8 mouse cellular contexts compared by ENCODE assay signal in the genomic region with DNA sequence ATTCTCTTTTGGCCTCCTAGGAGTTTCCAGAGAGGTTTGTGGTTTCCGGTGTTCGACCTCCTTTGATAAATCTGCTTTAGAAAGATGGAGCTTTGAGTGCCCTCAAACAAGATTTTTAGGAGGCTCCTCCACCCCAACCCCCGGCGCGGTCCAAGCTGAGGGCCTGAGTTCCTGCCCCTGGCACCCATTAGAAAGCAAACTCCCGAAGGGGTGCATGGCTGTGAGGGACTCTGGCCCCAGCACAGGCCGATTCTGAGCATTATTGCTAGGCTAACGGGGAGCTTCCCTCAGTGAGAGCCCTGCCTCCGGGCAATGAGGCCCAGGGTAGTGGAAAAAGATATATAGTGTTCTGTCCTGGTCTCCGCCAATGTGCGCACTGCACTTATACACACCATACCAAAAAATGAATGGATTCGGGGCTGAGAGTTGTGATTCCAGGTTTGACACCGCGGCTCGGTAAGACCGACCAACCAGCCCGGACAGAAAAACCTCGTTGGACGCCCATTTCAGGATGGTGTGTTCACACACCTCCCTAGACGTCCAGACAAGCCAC. TPM values are rescaled to one million over a fixed set of nuclear protein-coding genes. Genes with fewer than 3 reads are reported as not detected.
DNase-seq lines count a peak whose midpoint lies in the region; ATAC-seq and TF ChIP-seq lines count a peak whose summit lies in the region.

No protein-coding gene starts in this region.

- TF ChIP-seq CTCF in heart, postnatal 0 days (IDR thresholded peaks at IDR 0.05; ENCODE audit: low read depth) = no peak
- TF ChIP-seq CTCF in left cerebral cortex, adult 2 months (IDR thresholded peaks at IDR 0.05) = no peak

- H3K27me3 ChIP-seq in kidney, embryonic 16.5 days (ENCODE audit: insufficient read depth, low read length) = no peaks in the 10 kb centered on the region
- no peaks in the 10 kb centered on the region for H3K27me3 ChIP-seq in embryonic facial prominence, embryonic 10.5 days (replicated peaks; ENCODE audit: low read depth, poor library complexity, severe bottlenecking)
- H3K27me3 ChIP-seq in heart, postnatal 0 days (ENCODE audit: control insufficient read depth, insufficient read depth, low read length) = no peaks in the 10 kb centered on the region
- 0 out of 2 replicates have a peak, but pooled peaks cover 3% of the 10 kb centered on the region for H3K27me3 ChIP-seq in midbrain, embryonic 12.5 days

- peak overlapping the region; percentile 77 for H3K27ac ChIP-seq in kidney, embryonic 16.5 days (ENCODE audit: low read length)
- peak overlapping the region; percentile 92 for H3K27ac ChIP-seq in embryonic facial prominence, embryonic 10.5 days (replicated peaks)
- H3K27ac ChIP-seq in heart, postnatal 0 days (ENCODE audit: low read depth) = peak overlapping the region; percentile 85
- H3K27ac ChIP-seq in midbrain, embryonic 12.5 days (replicated peaks) = peak overlapping the region; percentile 81; the same call in 1 of the 2 replicates
- H3K27ac ChIP-seq in left cerebral cortex, adult 2 months = no peak overlapping the region; the same call in 1 of the 2 replicates

- TF ChIP-seq EP300 in heart, postnatal 0 days (IDR thresholded peaks at IDR 0.05; ENCODE audit: low read depth) = no peak

- peak overlapping the region; percentile 91 for H3K9ac ChIP-seq in kidney, embryonic 16.5 days (replicated peaks; ENCODE audit: low read length)
- peak overlapping the region; percentile 76 for H3K9ac ChIP-seq in heart, postnatal 0 days (replicated peaks; ENCODE audit: low read depth, low read length)
- H3K9ac ChIP-seq in midbrain, embryonic 12.5 days (replicated peaks) = peak overlapping the region; percentile 88

- peak overlapping the region; percentile 63 for H3K4me3 ChIP-seq in kidney, embryonic 16.5 days (ENCODE audit: low read length)
- peak overlapping the region; percentile 70 for H3K4me3 ChIP-seq in embryonic facial prominence, embryonic 10.5 days
- peak overlapping the region; percentile 59 for H3K4me3 ChIP-seq in heart, postnatal 0 days (ENCODE audit: low read depth, low read length)
- H3K4me3 ChIP-seq in midbrain, embryonic 12.5 days = peak overlapping the region; percentile 58
- H3K4me3 ChIP-seq in left cerebral cortex, adult 2 months = no peak overlapping the region

- intact Hi-C loops in left cerebral cortex, adult 2 months (cut with DNase I) = loop anchor here (2.0 kb wide), 1 partner anchor 31 kb away; no protein-coding TSS in a partner anchor

- peaks cover 7% of the 10 kb centered on the region; the same call in 1 of the 2 replicates for H3K36me3 ChIP-seq in kidney, embryonic 16.5 days (ENCODE audit: insufficient read depth, low read length)
- H3K36me3 ChIP-seq in embryonic facial prominence, embryonic 10.5 days (replicated peaks) = peaks cover 27% of the 10 kb centered on the region
- H3K36me3 ChIP-seq in heart, postnatal 0 days (replicated peaks; ENCODE audit: control insufficient read depth, insufficient read depth, low read length) = 0 out of 2 replicates have a peak, but pooled peaks cover 3% of the 10 kb centered on the region
- peaks cover 13% of the 10 kb centered on the region for H3K36me3 ChIP-seq in midbrain, embryonic 12.5 days

- H3K9me3 ChIP-seq in kidney, embryonic 16.5 days (ENCODE audit: low read length) = no peaks in the 10 kb centered on the region
- H3K9me3 ChIP-seq in embryonic facial prominence, embryonic 10.5 days = no peaks in the 10 kb centered on the region
- H3K9me3 ChIP-seq in heart, postnatal 0 days (replicated peaks; ENCODE audit: control insufficient read depth, low read length) = no peaks in the 10 kb centered on the region
- H3K9me3 ChIP-seq in midbrain, embryonic 12.5 days = no peaks in the 10 kb centered on the region

- DNase-seq in kidney, adult 8-10 months = no peak
- DNase-seq in embryonic facial prominence, embryonic 10.5 days (ENCODE audit: low spot score) = no peak
- DNase-seq in heart, postnatal 0 days (ENCODE audit: low spot score) = no peak
- DNase-seq in left cerebral cortex, adult 2 months (ENCODE audit: extremely low spot score in 1 of 2, low spot score in 2 of 2) = no peak
- DNase-seq in right cerebral cortex, postnatal 36 days (ENCODE audit: low spot score in 2 of 2) = no peak
- DNase-seq in left cerebral cortex, adult 18-20 months (ENCODE audit: low spot score in 2 of 2) = no peak

- 0 out of 2 replicates have a peak, but pooled peaks have one; percentile 27 for ATAC-seq in kidney, embryonic 16.5 days (ENCODE audit: low FRiP score, low TSS enrichment)
- no peak for ATAC-seq in heart, postnatal 0 days (ENCODE audit: insufficient read depth, low read depth)
- 0 out of 2 replicates have a peak, but pooled peaks have one; percentile 11 for ATAC-seq in midbrain, embryonic 12.5 days (ENCODE audit: low FRiP score, low read depth)

- peak overlapping the region; percentile 99 for H3K4me2 ChIP-seq in kidney, embryonic 16.5 days (replicated peaks; ENCODE audit: low read depth, low read length)
- peak overlapping the region; percentile 87 for H3K4me2 ChIP-seq in heart, postnatal 0 days (ENCODE audit: low read depth, low read length)
- H3K4me2 ChIP-seq in midbrain, embryonic 12.5 days (replicated peaks) = peak overlapping the region; percentile 97

- WGBS in kidney, embryonic 16.5 days = 78% methylated on average over 20 of the region's 20 CpGs
- WGBS in embryonic facial prominence, embryonic 10.5 days = 86% methylated on average over 20 of the region's 20 CpGs
- WGBS in heart, postnatal 0 days = 82% methylated on average over 20 of the region's 20 CpGs
- 86% methylated on average over 20 of the region's 20 CpGs for WGBS in midbrain, embryonic 12.5 days

- peaks cover 19% of the 10 kb centered on the region for H3K4me1 ChIP-seq in kidney, embryonic 16.5 days (ENCODE audit: insufficient read depth, low read length)
- H3K4me1 ChIP-seq in embryonic facial prominence, embryonic 10.5 days = peaks cover 18% of the 10 kb centered on the region
- H3K4me1 ChIP-seq in heart, postnatal 0 days (ENCODE audit: control insufficient read depth, insufficient read depth) = 0 out of 2 replicates have a peak, but pooled peaks cover 13% of the 10 kb centered on the region
- H3K4me1 ChIP-seq in midbrain, embryonic 12.5 days = peaks cover 8% of the 10 kb centered on the region

RNA-seq across cellular contexts. Expression of gene Wrb, which starts 14.7 kb away (rescaled TPM):
- 70.1 and 75.2 TPM in 2 replicates for polyA plus RNA-seq in kidney, embryonic 16.5 days (2015; fragmentation: Nextera tagmentation; extraction: Ambion mirVana)
- 86.2 and 94.3 TPM in 2 replicates for polyA plus RNA-seq in embryonic facial prominence, embryonic 10.5 days (2016; fragmentation: Nextera tagmentation; extraction: Ambion mirVana)
- total RNA-seq in heart, postnatal 0 days (2014; rRNA removed; ENCODE audit: low replicate concordance) = 38.3 and 54.7 TPM in 2 replicates
- polyA plus RNA-seq in heart, postnatal 0 days (2015; fragmentation: Nextera tagmentation; extraction: Ambion mirVana) = 28.4 and 28.9 TPM in 2 replicates
- 116 and 124 TPM in 2 replicates for polyA plus RNA-seq in midbrain, embryonic 12.5 days (2016; fragmentation: Nextera tagmentation; extraction: Ambion mirVana)
- 10 to 100 TPM; 68.4 to 72.4 TPM for total RNA-seq in left cerebral cortex, adult 2 months (2021)
- total RNA-seq in left cerebral cortex, adult 18-20 months (2021) = 10 to 100 TPM; 74.7 to 90.4 TPM

RNA-seq across cellular contexts. Expression of gene Lca5l, which starts 32.2 kb away (rescaled TPM):
- polyA plus RNA-seq in kidney, embryonic 16.5 days (2015; fragmentation: Nextera tagmentation; extraction: Ambion mirVana) = 0.94 and 1.0 TPM in 2 replicates
- 0.80 and 0.85 TPM in 2 replicates for polyA plus RNA-seq in embryonic facial prominence, embryonic 10.5 days (2016; fragmentation: Nextera tagmentation; extraction: Ambion mirVana)
- 1.5 and 3.4 TPM in 2 replicates for total RNA-seq in heart, postnatal 0 days (2014; rRNA removed; ENCODE audit: low replicate concordance)
- polyA plus RNA-seq in heart, postnatal 0 days (2015; fragmentation: Nextera tagmentation; extraction: Ambion mirVana) = 2.3 TPM in 2 replicates
- polyA plus RNA-seq in midbrain, embryonic 12.5 days (2016; fragmentation: Nextera tagmentation; extraction: Ambion mirVana) = 1.2 and 1.6 TPM in 2 replicates
- 1 to 10 TPM; 1.4 to 2.1 TPM for total RNA-seq in left cerebral cortex, adult 2 months (2021)
- 1 to 10 TPM; 1.3 to 2.0 TPM for total RNA-seq in left cerebral cortex, adult 18-20 months (2021)

RNA-seq across cellular contexts. Expression of gene Hmgn1, which starts 32.3 kb away (rescaled TPM):
- polyA plus RNA-seq in kidney, embryonic 16.5 days (2015; fragmentation: Nextera tagmentation; extraction: Ambion mirVana) = 609 and 649 TPM in 2 replicates
- polyA plus RNA-seq in embryonic facial prominence, embryonic 10.5 days (2016; fragmentation: Nextera tagmentation; extraction: Ambion mirVana) = 895 and 901 TPM in 2 replicates
- 56.7 and 76.8 TPM in 2 replicates for total RNA-seq in heart, postnatal 0 days (2014; rRNA removed; ENCODE audit: low replicate concordance)
- 157 and 159 TPM in 2 replicates for polyA plus RNA-seq in heart, postnatal 0 days (2015; fragmentation: Nextera tagmentation; extraction: Ambion mirVana)
- polyA plus RNA-seq in midbrain, embryonic 12.5 days (2016; fragmentation: Nextera tagmentation; extraction: Ambion mirVana) = 718 and 726 TPM in 2 replicates
- total RNA-seq in left cerebral cortex, adult 2 months (2021) = 10 to 100 TPM; 49.5 to 61.2 TPM
- 10 to 100 TPM; 65.7 to 67.0 TPM for total RNA-seq in left cerebral cortex, adult 18-20 months (2021)

RNA-seq across cellular contexts. Expression of gene Sh3bgr, which starts 40.4 kb away (rescaled TPM):
- polyA plus RNA-seq in kidney, embryonic 16.5 days (2015; fragmentation: Nextera tagmentation; extraction: Ambion mirVana) = 5.3 and 9.4 TPM in 2 replicates
- polyA plus RNA-seq in embryonic facial prominence, embryonic 10.5 days (2016; fragmentation: Nextera tagmentation; extraction: Ambion mirVana) = 1.5 and 1.7 TPM in 2 replicates
- 227 and 290 TPM in 2 replicates for total RNA-seq in heart, postnatal 0 days (2014; rRNA removed; ENCODE audit: low replicate concordance)
- 597 and 622 TPM in 2 replicates for polyA plus RNA-seq in heart, postnatal 0 days (2015; fragmentation: Nextera tagmentation; extraction: Ambion mirVana)
- polyA plus RNA-seq in midbrain, embryonic 12.5 days (2016; fragmentation: Nextera tagmentation; extraction: Ambion mirVana) = 0.84 and 2.5 TPM in 2 replicates
- total RNA-seq in left cerebral cortex, adult 2 months (2021) = 1 to 10 TPM; 2.3 to 2.8 TPM
- total RNA-seq in left cerebral cortex, adult 18-20 months (2021) = 1 to 10 TPM in 1 of 2 experiments, under 1 TPM in 1; 0.63 to 1.1 TPM
